Mouse (Mus musculus) bone marrow macrophage, adult 2 months (primary cell): ENCODE results near the gene Atp5j.

Experiments
- CTCF ChIP-seq: IDR thresholded peaks from 2 replicates; pipeline ENCODE4 v1.5.1; 2012; ENCODE audit warnings: low read depth, mild to moderate bottlenecking, low read length, moderate library complexity
- POLR2A ChIP-seq: IDR thresholded peaks from 2 replicates; pipeline ENCODE4 v1.6.1; 2012; ENCODE audit warnings: mild to moderate bottlenecking, low read depth, low read length, borderline replicate concordance

DNA sequence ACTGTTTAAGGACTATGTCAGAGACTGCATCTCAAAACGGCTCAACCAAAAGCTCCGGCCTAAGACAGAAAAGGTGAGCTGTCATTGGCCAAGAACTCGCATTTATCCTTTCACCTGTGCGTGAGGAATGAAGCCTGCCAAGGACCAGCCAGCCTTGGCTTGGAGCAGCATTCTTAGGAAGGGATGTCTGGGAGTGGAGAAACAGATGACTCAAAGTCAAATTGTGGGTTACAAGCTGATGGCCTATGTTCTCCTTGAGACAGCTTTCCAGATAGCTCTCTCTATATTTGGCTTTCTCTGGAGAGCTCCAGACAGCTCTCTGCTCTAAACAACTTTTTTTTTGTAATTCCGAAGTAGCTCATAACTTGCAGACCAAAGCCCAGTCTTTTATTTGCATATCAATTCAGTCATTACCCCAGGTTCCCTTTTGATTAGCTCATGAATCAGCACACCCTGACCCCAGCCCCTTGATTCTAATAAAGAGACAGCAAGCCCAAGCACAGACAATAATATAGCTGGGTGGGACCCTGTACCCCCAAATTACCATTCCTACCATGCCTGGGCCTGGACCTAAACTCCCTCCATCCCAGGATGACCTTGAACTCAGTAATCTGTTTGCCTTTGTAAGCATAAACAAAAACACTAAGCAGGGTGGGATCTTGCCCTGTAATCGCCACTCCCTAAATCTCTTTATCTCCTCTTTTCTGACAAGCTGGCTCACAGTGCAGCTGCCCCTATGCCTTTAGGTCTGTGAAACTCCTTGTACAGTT lies 56.4 kb downstream of the Atp5j start:
- TF ChIP-seq POLR2A (no peak), CTCF (no peak)
